Mouse (Mus musculus) C2C12 (cell line): ENCODE data around the gene Hist1h2aa. TPM values are rescaled to one million over a fixed set of nuclear protein-coding genes. Genes with fewer than 3 reads are reported as not detected.

ENCODE experiments used
- H3K27me3 ChIP-seq: one replicate; pipeline ENCODE4 v1.6.1; 2011; ENCODE audit not compliant: control insufficient read depth, insufficient read depth, insufficient read length
- H3K36me3 ChIP-seq: one replicate; pipeline ENCODE4 v1.6.1; 2011; ENCODE audit not compliant: control insufficient read depth, insufficient read depth
- H3K4me3 ChIP-seq: one replicate; pipeline ENCODE4 v1.5.1; 2011; ENCODE audit warnings: mild to moderate bottlenecking, control low read depth; ENCODE audit not compliant: poor library complexity, insufficient read depth, severe bottlenecking
- H3K79me2 ChIP-seq: one replicate; pipeline ENCODE4 v1.6.1; 2011; ENCODE audit not compliant: control insufficient read depth, insufficient read depth
- H3K79me3 ChIP-seq: one replicate; pipeline ENCODE4 v1.6.1; 2011; ENCODE audit warnings: low read depth, control low read depth
- H3ac ChIP-seq: one replicate; pipeline ENCODE3; 2011; ENCODE audit warnings: low read depth; ENCODE audit not compliant: control insufficient read depth, insufficient read length
- CEBPB ChIP-seq: IDR thresholded peaks from one replicate; pipeline ENCODE4 v1.6.1; 2011; ENCODE audit warnings: low read depth, mild to moderate bottlenecking, control low read depth, moderate library complexity
- CTCF ChIP-seq: IDR thresholded peaks from one replicate; pipeline ENCODE4 v1.5.1; 2011; ENCODE audit not compliant: control insufficient read depth, insufficient read depth, insufficient read length
- FOSL1 ChIP-seq: IDR thresholded peaks from one replicate; pipeline ENCODE4 v1.8.0; 2011; ENCODE audit warnings: mild to moderate bottlenecking, low read length; ENCODE audit not compliant: poor library complexity, insufficient read depth, severe bottlenecking
- MAX ChIP-seq: IDR thresholded peaks from one replicate; pipeline ENCODE4 v1.6.1; 2011; ENCODE audit warnings: mild to moderate bottlenecking, control low read depth
- MYOD1 ChIP-seq: IDR thresholded peaks from one replicate; pipeline ENCODE4 v1.6.1; 2011; ENCODE audit warnings: low read depth; ENCODE audit not compliant: control insufficient read depth, insufficient read length
- MYOG ChIP-seq: IDR thresholded peaks from one replicate; pipeline ENCODE4 v1.6.1; 2011; ENCODE audit not compliant: control insufficient read depth, insufficient read length; ENCODE audit errors: extremely low read depth
- USF1 ChIP-seq: IDR thresholded peaks from one replicate; pipeline ENCODE4 v1.6.1; 2011; ENCODE audit warnings: low read depth, mild to moderate bottlenecking, control low read depth, moderate library complexity
- microRNA-seq: library from miRNA; unstranded; fragments of <30 nt; microRNA quantifications from one replicate; pipeline ENCODE4, GENCODE M21; 2019; ENCODE audit warnings: borderline microRNAs expressed
- polyA plus RNA-seq: library from polyadenylated mRNA; unstranded; fragments of >200 nt; fragmentation: generic; extraction: Trizol; gene quantifications from one replicate; pipeline ENCODE4 v1.2.1, GENCODE M21; 2012; ENCODE audit warnings: missing spikeins

Hist1h2aa gene
- polyA plus RNA-seq, 1 experiment, result not detected

DNA sequence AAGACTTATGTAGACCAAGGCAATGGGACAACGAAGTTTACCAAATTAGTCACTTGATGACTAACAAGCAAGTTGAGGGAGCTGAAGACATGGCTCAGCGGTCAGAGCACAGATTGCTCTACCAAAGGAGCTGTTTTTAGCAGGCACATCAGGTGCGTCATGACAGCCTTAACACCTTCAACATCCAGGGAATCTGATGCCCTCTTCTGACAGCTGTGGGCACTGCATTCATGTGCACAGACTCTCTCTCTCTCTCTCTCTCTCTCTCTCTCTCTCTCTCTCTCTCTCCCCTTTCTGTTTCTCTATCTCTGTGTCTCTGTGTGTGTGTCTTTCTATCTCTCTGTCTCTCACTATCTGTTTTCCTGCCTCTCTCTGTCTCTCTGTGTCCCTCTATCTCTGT is 16.7 kb downstream of the Hist1h2aa start:
- no peaks in the 10 kb centered on the region for H3K79me2 ChIP-seq
- no peaks in the 10 kb centered on the region for H3K36me3 ChIP-seq
- H3K4me3 ChIP-seq, result no peak overlapping the region
- H3K27me3 ChIP-seq, result no peaks in the 10 kb centered on the region
- no peaks in the 10 kb centered on the region for H3K79me3 ChIP-seq
- TF ChIP-seq FOSL1 (no peak), CTCF (peak; percentile 28)
- H3ac ChIP-seq, result no peak overlapping the region

DNA sequence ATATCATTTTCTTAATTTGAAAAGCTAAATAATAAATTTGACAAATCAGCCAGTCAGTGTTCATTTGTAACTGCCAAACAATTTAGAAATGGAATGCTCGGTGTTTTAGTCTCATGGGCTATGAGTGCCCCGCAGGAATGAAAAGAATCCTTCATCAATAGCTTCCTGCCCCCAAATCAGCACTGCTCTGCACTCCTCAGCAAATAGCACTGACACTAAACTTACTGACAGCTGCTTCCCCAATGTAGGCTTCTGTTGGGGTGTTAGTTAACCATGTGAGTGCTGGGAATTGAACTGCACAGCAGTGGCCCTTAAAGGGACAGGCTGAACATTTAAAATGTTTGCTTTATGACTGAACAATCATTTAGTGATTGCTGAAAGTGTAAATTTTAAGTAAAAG is 25.5 kb downstream of the Hist1h2aa start:
- Histone ChIP-seq H3K4me3 (no peak overlapping the region), H3K27me3 (peaks cover 4% of the 10 kb centered on the region), H3K36me3 (no peaks in the 10 kb centered on the region), H3K79me2 (no peaks in the 10 kb centered on the region), H3ac (no peak overlapping the region), H3K79me3 (no peaks in the 10 kb centered on the region)
- TF ChIP-seq MAX (no peak), CEBPB (no peak), CTCF (no peak), USF1 (no peak), MYOD1 (no peak), FOSL1 (no peak), MYOG (no peak)

GRCm38 (mm10) chr13:23964909-23965308 is 30.6 kb downstream of the Hist1h2aa start:
- Histone ChIP-seq H3K27me3 (peaks cover 4% of the 10 kb centered on the region), H3K36me3 (no peaks in the 10 kb centered on the region), H3ac (no peak overlapping the region), H3K79me3 (no peaks in the 10 kb centered on the region), H3K4me3 (no peak overlapping the region), H3K79me2 (no peaks in the 10 kb centered on the region)
- no peak for TF ChIP-seq MYOD1
- TF ChIP-seq USF1, result no peak
- no peak for TF ChIP-seq FOSL1
- no peak for TF ChIP-seq CTCF
- TF ChIP-seq MYOG, result no peak
- TF ChIP-seq MAX, result no peak
- no peak for TF ChIP-seq CEBPB

- Histone ChIP-seq H3K79me3 (no peaks in the 10 kb centered on the region), H3K27me3 (peaks cover 3% of the 10 kb centered on the region), H3K79me2 (no peaks in the 10 kb centered on the region), H3K36me3 (no peaks in the 10 kb centered on the region), H3ac (no peak overlapping the region), H3K4me3 (no peak overlapping the region)
- TF ChIP-seq CTCF, result no peak
- no peak for TF ChIP-seq MYOD1
- no peak for TF ChIP-seq MAX
- no peak for TF ChIP-seq FOSL1
- TF ChIP-seq CEBPB, result no peak
Measured at GRCm38 (mm10) chr13:23971870-23972269, 37.6 kb downstream of the Hist1h2aa start.

GRCm38 (mm10) chr13:23972271-23972670 is 38.0 kb downstream of the Hist1h2aa start:
- H3K36me3 ChIP-seq, result no peaks in the 10 kb centered on the region
- no peaks in the 10 kb centered on the region for H3K79me3 ChIP-seq
- H3K4me3 ChIP-seq, result no peak overlapping the region
- no peaks in the 10 kb centered on the region for H3K79me2 ChIP-seq
- H3ac ChIP-seq, result no peak overlapping the region
- peaks cover 3% of the 10 kb centered on the region for H3K27me3 ChIP-seq
- TF ChIP-seq CEBPB, result no peak
- no peak for TF ChIP-seq MAX
- no peak for TF ChIP-seq USF1
- no peak for TF ChIP-seq FOSL1
- no peak for TF ChIP-seq MYOG
- no peak for TF ChIP-seq MYOD1
- TF ChIP-seq CTCF, result no peak

Small RNAs within 50 kb of the gene (microRNA-seq; reads per million reads assigned to microRNA genes)
- gene Gm44344, result not detected

Other genes starting within 250 kb of the Hist1h2aa start
- gene Hist1h1t, start 238.6 kb upstream of the Hist1h2aa start, polyA plus RNA-seq, result not detected
- gene Hist1h4c, start 236.0 kb upstream of the Hist1h2aa start, polyA plus RNA-seq, result 0.62 TPM
- gene Hfe, start 223.6 kb upstream of the Hist1h2aa start, polyA plus RNA-seq, result 0.91 TPM
- 45.9 TPM for gene Hist1h1c, start 195.7 kb upstream of the Hist1h2aa start, polyA plus RNA-seq
- 6.1 TPM for gene Hist1h3c, start 188.9 kb upstream of the Hist1h2aa start, polyA plus RNA-seq
- gene Hist1h2bb, start 187.7 kb upstream of the Hist1h2aa start, polyA plus RNA-seq, result 2.8 TPM
- gene Hist1h2ab, start 183.3 kb upstream of the Hist1h2aa start, polyA plus RNA-seq, result 9.3 TPM
- gene Hist1h3b, start 182.2 kb upstream of the Hist1h2aa start, polyA plus RNA-seq, result 2.0 TPM
- 16.8 TPM for gene Hist1h4b, start 177.4 kb upstream of the Hist1h2aa start, polyA plus RNA-seq
- 6.8 TPM for gene Hist1h4a, start 173.2 kb upstream of the Hist1h2aa start, polyA plus RNA-seq
- 2.4 TPM for gene Hist1h3a, start 172.1 kb upstream of the Hist1h2aa start, polyA plus RNA-seq
- 1.5 TPM for gene Hist1h1a, start 170.8 kb upstream of the Hist1h2aa start, polyA plus RNA-seq
- gene Trim38, start 164.5 kb upstream of the Hist1h2aa start, polyA plus RNA-seq, result 0.02 TPM
- gene Slc17a2, start 127.5 kb upstream of the Hist1h2aa start, polyA plus RNA-seq, result not detected
- not detected for gene Slc17a3, start 95.0 kb upstream of the Hist1h2aa start, polyA plus RNA-seq
- gene Slc17a1, start 66.7 kb upstream of the Hist1h2aa start, polyA plus RNA-seq, result not detected
- gene Slc17a4, start 19.5 kb upstream of the Hist1h2aa start, polyA plus RNA-seq, result not detected
- not detected for gene Hist1h2ba, start 306 bp upstream of the Hist1h2aa start, polyA plus RNA-seq
- gene Scgn, start 56.8 kb downstream of the Hist1h2aa start, polyA plus RNA-seq, result not detected